ENCODE assay signal across 12 mouse cellular contexts in genomic region chr13:45749222-45749621, GRCm38 (mm10).
DNase-seq lines count a peak whose midpoint lies in the region; ATAC-seq and TF ChIP-seq lines count a peak whose summit lies in the region.
"Had no signal": no experiment of that assay in that cellular context is flagged by ENCODE, and none has a peak within 500 bp of the region (broad histone marks: within the 10 kb centered on the region; RNA-seq: fewer than 3 reads in every experiment).

No protein-coding gene starts in this region.

- no peaks in the 10 kb centered on the region for H3K27me3 ChIP-seq in liver, embryonic 12.5 days (replicated peaks)
- H3K27me3 ChIP-seq in liver, embryonic 11.5 days (replicated peaks; ENCODE audit: control insufficient read depth, insufficient read depth, low read length): no peaks in the 10 kb centered on the region
- no peaks in the 10 kb centered on the region for H3K27me3 ChIP-seq in embryonic facial prominence, embryonic 14.5 days (replicated peaks; ENCODE audit: control insufficient read depth, insufficient read depth, low read length)
- no peaks in the 10 kb centered on the region for H3K27me3 ChIP-seq in intestine, postnatal 0 days (replicated peaks; ENCODE audit: control insufficient read depth, insufficient read depth, low read length)
- no peaks in the 10 kb centered on the region for H3K27me3 ChIP-seq in limb, embryonic 11.5 days (ENCODE audit: control insufficient read depth, insufficient read depth, low read length)
- H3K27me3 ChIP-seq in forebrain, postnatal 0 days (ENCODE audit: insufficient read depth, low read length): no peaks in the 10 kb centered on the region
- H3K27me3 ChIP-seq: embryonic facial prominence, embryonic 15.5 days; limb, embryonic 15.5 days had no signal

- no peak overlapping the region for H3K4me3 ChIP-seq in liver, embryonic 12.5 days
- H3K4me3 ChIP-seq in liver, embryonic 11.5 days (ENCODE audit: low read depth, low read length): no peak overlapping the region
- H3K4me3 ChIP-seq in embryonic facial prominence, embryonic 14.5 days (ENCODE audit: low read depth, low read length): no peak overlapping the region
- H3K4me3 ChIP-seq in intestine, postnatal 0 days (ENCODE audit: low read depth, low read length): no peak overlapping the region
- H3K4me3 ChIP-seq in limb, embryonic 11.5 days (ENCODE audit: low read depth, low read length): no peak overlapping the region
- no peak overlapping the region for H3K4me3 ChIP-seq in forebrain, postnatal 0 days (ENCODE audit: low read depth, low read length)
- H3K4me3 ChIP-seq: embryonic facial prominence, embryonic 15.5 days; limb, embryonic 15.5 days had no signal

- TF ChIP-seq CTCF in intestine, postnatal 0 days (IDR thresholded peaks at IDR 0.05; ENCODE audit: low read depth): no peak
- no peak for TF ChIP-seq CTCF in forebrain, postnatal 0 days (IDR thresholded peaks at IDR 0.05; ENCODE audit: low read depth)

- H3K9ac ChIP-seq in liver, embryonic 12.5 days: no peak overlapping the region
- H3K9ac ChIP-seq in liver, embryonic 11.5 days (ENCODE audit: low read depth, low read length): no peak overlapping the region
- H3K9ac ChIP-seq in embryonic facial prominence, embryonic 14.5 days (ENCODE audit: low read depth, low read length): no peak overlapping the region
- H3K9ac ChIP-seq in intestine, postnatal 0 days (ENCODE audit: low read depth, low read length): no peak overlapping the region
- H3K9ac ChIP-seq in limb, embryonic 11.5 days (ENCODE audit: low read length): no peak overlapping the region
- no peak overlapping the region for H3K9ac ChIP-seq in forebrain, postnatal 0 days
- H3K9ac ChIP-seq: embryonic facial prominence, embryonic 15.5 days; limb, embryonic 15.5 days had no signal

- DNase-seq in liver, embryonic 11.5 days (ENCODE audit: low spot score): no peak
- DNase-seq in embryonic facial prominence, embryonic 14.5 days (ENCODE audit: low spot score): no peak
- peak; percentile 29 for DNase-seq in limb, embryonic 11.5 days (ENCODE audit: low spot score)
- no peak for DNase-seq in forebrain, postnatal 0 days
- no peak for DNase-seq in thymus, postnatal 14 days
- DNase-seq in urinary bladder, adult 2 months (ENCODE audit: low spot score): no peak

- H3K9me3 ChIP-seq in liver, embryonic 12.5 days (replicated peaks): no peaks in the 10 kb centered on the region
- H3K9me3 ChIP-seq in liver, embryonic 11.5 days (ENCODE audit: control insufficient read depth, low read length): no peaks in the 10 kb centered on the region
- H3K9me3 ChIP-seq in embryonic facial prominence, embryonic 14.5 days (ENCODE audit: control insufficient read depth, low read length): no peaks in the 10 kb centered on the region
- H3K9me3 ChIP-seq in intestine, postnatal 0 days (ENCODE audit: control insufficient read depth): no peaks in the 10 kb centered on the region
- H3K9me3 ChIP-seq in limb, embryonic 11.5 days (ENCODE audit: control insufficient read depth, low read length): no peaks in the 10 kb centered on the region
- no peaks in the 10 kb centered on the region for H3K9me3 ChIP-seq in forebrain, postnatal 0 days (ENCODE audit: low read length)
- H3K9me3 ChIP-seq: embryonic facial prominence, embryonic 15.5 days; limb, embryonic 15.5 days had no signal

- peaks cover 27% of the 10 kb centered on the region for H3K4me1 ChIP-seq in liver, embryonic 12.5 days
- H3K4me1 ChIP-seq in liver, embryonic 11.5 days (replicated peaks; ENCODE audit: control insufficient read depth, insufficient read depth, low read length): peaks cover 3% of the 10 kb centered on the region; the same call in 1 of the 2 replicates
- H3K4me1 ChIP-seq in embryonic facial prominence, embryonic 14.5 days (ENCODE audit: control insufficient read depth, insufficient read depth, low read length): peaks cover 11% of the 10 kb centered on the region
- H3K4me1 ChIP-seq in intestine, postnatal 0 days (replicated peaks; ENCODE audit: control insufficient read depth, insufficient read depth, low read length): peaks cover 7% of the 10 kb centered on the region
- 0 out of 2 replicates have a peak, but pooled peaks cover 4% of the 10 kb centered on the region for H3K4me1 ChIP-seq in limb, embryonic 11.5 days (ENCODE audit: control insufficient read depth, insufficient read depth, low read length)
- H3K4me1 ChIP-seq in forebrain, postnatal 0 days (ENCODE audit: insufficient read depth): 0 out of 2 replicates have a peak, but pooled peaks cover 3% of the 10 kb centered on the region

- H3K36me3 ChIP-seq in liver, embryonic 12.5 days: no peaks in the 10 kb centered on the region
- no peaks in the 10 kb centered on the region for H3K36me3 ChIP-seq in liver, embryonic 11.5 days (ENCODE audit: control insufficient read depth, insufficient read depth, low read length)
- H3K36me3 ChIP-seq in embryonic facial prominence, embryonic 14.5 days (ENCODE audit: control insufficient read depth, insufficient read depth, low read length): no peaks in the 10 kb centered on the region
- H3K36me3 ChIP-seq in intestine, postnatal 0 days (ENCODE audit: control insufficient read depth, insufficient read depth): no peaks in the 10 kb centered on the region
- no peaks in the 10 kb centered on the region for H3K36me3 ChIP-seq in limb, embryonic 11.5 days (ENCODE audit: control insufficient read depth, insufficient read depth, low read length)
- no peaks in the 10 kb centered on the region for H3K36me3 ChIP-seq in forebrain, postnatal 0 days (ENCODE audit: insufficient read depth)
- H3K36me3 ChIP-seq: embryonic facial prominence, embryonic 15.5 days; limb, embryonic 15.5 days had no signal

- 60% methylated on average over 8 of the region's 8 CpGs for WGBS in liver, embryonic 12.5 days (ENCODE audit: insufficient replicate concordance)
- 70% methylated on average over 8 of the region's 8 CpGs for WGBS in liver, embryonic 11.5 days
- 40% methylated on average over 8 of the region's 8 CpGs for WGBS in embryonic facial prominence, embryonic 14.5 days
- WGBS in intestine, postnatal 0 days: 62% methylated on average over 8 of the region's 8 CpGs
- 50% methylated on average over 8 of the region's 8 CpGs for WGBS in limb, embryonic 11.5 days
- WGBS in forebrain, postnatal 0 days: 81% methylated on average over 8 of the region's 8 CpGs

- no peak overlapping the region for H3K4me2 ChIP-seq in liver, embryonic 12.5 days
- H3K4me2 ChIP-seq in liver, embryonic 11.5 days: no peak overlapping the region
- H3K4me2 ChIP-seq in embryonic facial prominence, embryonic 14.5 days (ENCODE audit: low read depth, low read length): no peak overlapping the region
- no peak overlapping the region for H3K4me2 ChIP-seq in intestine, postnatal 0 days (replicated peaks; ENCODE audit: low read depth)
- no peak overlapping the region for H3K4me2 ChIP-seq in limb, embryonic 11.5 days (ENCODE audit: low read depth, severe bottlenecking)
- no peak overlapping the region for H3K4me2 ChIP-seq in forebrain, postnatal 0 days (ENCODE audit: low read depth)
- H3K4me2 ChIP-seq: embryonic facial prominence, embryonic 15.5 days; limb, embryonic 15.5 days; midbrain, embryonic 11.5 days had no signal

- no peak for ATAC-seq in liver, embryonic 12.5 days
- no peak for ATAC-seq in liver, embryonic 11.5 days (replicated peaks; ENCODE audit: low FRiP score)
- peak; percentile 18; the same call in 1 of the 2 replicates for ATAC-seq in embryonic facial prominence, embryonic 14.5 days (ENCODE audit: low read depth)
- ATAC-seq in intestine, postnatal 0 days: peak; percentile 64
- no peak for ATAC-seq in limb, embryonic 11.5 days (ENCODE audit: insufficient number of reproducible peaks, low FRiP score, low TSS enrichment, low read depth)
- ATAC-seq in forebrain, postnatal 0 days: no peak
- ATAC-seq: CD4-positive, CD25-positive, alpha-beta regulatory T cell, adult 4 months had no signal

- 0 out of 2 replicates have a peak overlapping the region, but pooled peaks have one; percentile 5 for H3K27ac ChIP-seq in liver, embryonic 12.5 days
- H3K27ac ChIP-seq in liver, embryonic 11.5 days (ENCODE audit: low read depth, low read length): no peak overlapping the region
- no peak overlapping the region for H3K27ac ChIP-seq in embryonic facial prominence, embryonic 14.5 days (replicated peaks; ENCODE audit: low read depth, low read length)
- H3K27ac ChIP-seq in intestine, postnatal 0 days (ENCODE audit: low read depth, low read length): peak overlapping the region; percentile 75
- no peak overlapping the region for H3K27ac ChIP-seq in limb, embryonic 11.5 days (replicated peaks; ENCODE audit: low read depth, low read length)
- H3K27ac ChIP-seq in forebrain, postnatal 0 days (ENCODE audit: low read depth, low read length): no peak overlapping the region
- H3K27ac ChIP-seq: embryonic facial prominence, embryonic 15.5 days had no signal

Comparison
In these comparisons a context has a peak if more than half of its experiments do, and no peak if none do; other contexts are left out.
1. H3K27ac ChIP-seq: peak in liver, embryonic 12.5 days (single experiment) and intestine, postnatal 0 days (single experiment); none in liver, embryonic 11.5 days (single experiment), embryonic facial prominence, embryonic 14.5 days (single experiment), limb, embryonic 11.5 days (single experiment) and forebrain, postnatal 0 days (single experiment).
2. ATAC-seq: peak in embryonic facial prominence, embryonic 14.5 days (single experiment) and intestine, postnatal 0 days (single experiment); none in liver, embryonic 12.5 days (single experiment), liver, embryonic 11.5 days (single experiment), limb, embryonic 11.5 days (single experiment) and forebrain, postnatal 0 days (single experiment).